Mouse (Mus musculus) right cerebral cortex, postnatal 36 days (tissue): ENCODE results near the gene Slc51a.
"Not testable (repeated sequence)": the region's sequence is repeated elsewhere in the genome, so short reads cannot be mapped to it uniquely, and the experiment has no call there.

Experiments used
- DNase-seq, 2 experiments: peaks; one replicate each; pipeline ENCODE4 v3.0.0; 2022; ENCODE audit warnings: low spot score in 2 of 2, mixed read lengths in 1 of 2

The Slc51a gene

DNA sequence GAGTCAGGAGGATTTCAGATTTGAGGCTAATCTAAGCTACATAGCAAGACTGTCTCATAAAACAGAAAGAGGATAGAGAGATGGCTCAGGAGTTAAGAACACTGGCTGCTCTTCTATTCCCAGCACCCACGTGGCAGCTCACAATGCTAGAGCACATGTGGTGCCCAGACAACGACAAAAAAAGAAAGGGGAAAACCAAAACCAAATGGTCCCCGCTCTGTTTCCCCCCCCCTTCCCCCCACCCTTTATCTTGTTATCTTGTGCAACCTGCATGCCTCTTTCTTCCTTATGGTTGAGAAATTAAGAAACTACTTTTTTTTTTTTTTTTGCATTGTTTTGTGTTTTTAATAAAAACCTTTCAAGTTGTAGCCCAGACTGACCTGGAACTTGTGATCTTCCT lies 19.2 kb downstream of the Slc51a start:
- DNase-seq: no peak

DNA sequence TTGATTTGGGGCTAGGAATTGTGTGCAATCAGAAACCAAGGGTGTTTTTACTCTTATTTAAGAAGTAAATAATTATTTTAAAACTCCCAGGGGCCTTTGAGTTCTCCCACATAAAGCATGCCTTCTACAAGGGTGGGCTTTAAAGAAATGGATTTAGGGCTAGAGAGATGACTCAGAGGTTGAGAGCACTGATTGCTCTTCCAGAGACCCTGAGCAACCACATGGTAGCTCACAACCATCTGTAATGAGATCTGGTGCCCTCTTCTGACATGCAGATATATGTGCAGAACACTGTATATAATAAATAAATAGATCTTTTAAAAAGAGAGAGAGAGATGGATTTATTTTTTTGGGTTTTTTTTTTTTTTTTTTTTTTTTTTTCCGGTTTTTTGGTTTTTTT lies 22.8 kb downstream of the Slc51a start:
- no peak for DNase-seq

GRCm38 (mm10) chr16:32463426-32463825 lies 24.3 kb downstream of the Slc51a start:
- no peak for DNase-seq

- no peak for DNase-seq
Observed at GRCm38 (mm10) chr16:32462950-32463349, 24.7 kb downstream of the Slc51a start.

DNA sequence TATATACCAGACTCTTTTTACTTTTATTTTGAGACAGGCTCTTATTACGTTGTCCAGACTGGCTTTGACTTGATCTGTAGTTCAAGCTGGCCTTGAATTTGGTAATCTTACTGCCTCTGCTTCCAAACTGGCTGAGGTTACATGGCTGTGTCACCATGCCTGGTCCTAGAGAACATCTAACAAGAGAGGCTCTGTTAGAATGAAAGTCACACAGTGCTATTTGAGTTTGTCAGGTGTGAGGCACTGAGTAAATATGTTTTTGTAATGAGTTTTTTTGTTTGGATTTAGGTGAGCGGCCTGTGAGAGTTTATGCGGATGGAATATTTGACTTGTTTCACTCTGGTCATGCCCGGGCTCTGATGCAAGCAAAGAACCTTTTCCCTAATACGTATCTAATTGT lies 26.0 kb downstream of the Slc51a start:
- DNase-seq: no peak

GRCm38 (mm10) chr16:32460518-32460917 lies 27.2 kb downstream of the Slc51a start:
- no peak for DNase-seq

DNA sequence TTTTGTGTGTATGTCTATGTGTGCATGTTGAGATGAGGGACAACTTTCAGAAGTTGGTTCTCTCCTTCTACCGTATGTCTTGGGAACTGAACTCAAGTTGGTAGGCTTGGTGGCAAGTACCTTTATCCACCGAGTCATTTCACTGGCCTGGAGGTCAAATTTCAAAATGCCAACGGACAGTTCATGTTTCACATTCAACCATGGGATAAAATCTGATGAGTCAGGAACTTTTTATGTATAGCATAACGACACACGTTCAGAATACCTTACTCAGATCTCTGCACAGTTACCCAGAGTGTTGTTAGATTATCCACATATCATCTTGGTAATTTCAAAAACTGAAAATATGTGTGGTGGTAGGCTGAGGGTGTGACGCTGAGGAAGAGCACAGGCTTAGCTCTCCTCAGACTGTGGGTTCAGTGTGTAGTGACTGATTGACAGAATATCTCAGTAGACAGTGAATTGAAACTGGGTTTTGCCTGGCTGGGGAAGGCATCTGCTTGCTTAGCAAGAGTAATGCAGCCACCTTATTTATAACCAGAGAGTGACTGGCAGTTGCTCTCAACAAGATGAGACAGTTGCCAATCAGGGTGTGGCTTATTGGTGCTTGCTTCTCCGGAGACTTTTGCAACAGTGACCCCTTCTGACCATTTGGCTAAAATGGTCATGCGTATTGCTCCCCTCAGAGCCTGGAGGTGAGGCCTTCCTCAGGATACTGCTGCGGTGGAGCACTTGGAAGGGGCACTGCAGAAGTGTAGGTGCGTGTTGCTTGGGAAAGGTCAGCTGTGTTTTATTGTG lies 29.9 kb downstream of the Slc51a start:
- no peak for DNase-seq

- DNase-seq: no peak
Observed at GRCm38 (mm10) chr16:32456761-32457160, 30.9 kb downstream of the Slc51a start.

DNA sequence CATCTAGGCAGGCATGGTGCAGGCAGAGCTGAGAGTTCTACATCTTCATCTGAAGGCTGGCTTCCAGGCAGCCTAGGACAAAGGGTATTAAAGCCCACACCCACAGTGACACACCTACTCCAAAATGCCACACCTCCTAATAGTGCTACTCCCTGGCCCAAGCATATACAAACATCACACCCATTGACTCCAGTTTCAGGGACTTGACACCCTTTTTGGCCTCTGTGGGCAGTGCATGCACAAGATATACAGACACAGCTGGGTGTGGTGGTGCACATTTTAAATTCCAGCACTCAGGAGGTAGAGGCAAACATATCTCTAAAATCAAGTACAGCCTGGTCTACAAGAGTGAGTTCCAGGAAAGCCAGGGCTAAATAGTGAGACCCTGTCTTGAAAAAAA lies 31.6 kb downstream of the Slc51a start:
- DNase-seq: no peak

DNA sequence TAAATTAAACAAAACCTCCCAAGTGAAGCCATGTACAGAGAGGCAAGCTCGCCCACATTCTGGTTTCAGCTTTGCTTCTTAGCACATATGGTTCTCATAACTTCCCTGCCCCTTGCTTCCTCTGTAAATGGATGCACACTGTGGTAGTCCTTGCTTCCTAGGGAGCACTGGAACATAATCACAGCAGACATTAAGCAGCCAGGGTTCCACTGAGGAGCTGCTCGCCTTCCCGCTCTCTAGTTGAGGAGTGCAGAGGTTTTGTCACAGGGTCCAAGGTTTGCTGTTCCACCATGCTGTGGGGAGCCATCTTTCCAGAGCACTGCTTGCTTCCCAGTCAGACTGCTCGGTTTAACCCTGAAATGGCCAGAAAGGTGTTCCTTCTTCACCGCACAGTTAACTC lies 33.0 kb downstream of the Slc51a start:
- no peak for DNase-seq

GRCm38 (mm10) chr16:32453102-32453501 lies 34.6 kb downstream of the Slc51a start:
- no peak for DNase-seq

DNA sequence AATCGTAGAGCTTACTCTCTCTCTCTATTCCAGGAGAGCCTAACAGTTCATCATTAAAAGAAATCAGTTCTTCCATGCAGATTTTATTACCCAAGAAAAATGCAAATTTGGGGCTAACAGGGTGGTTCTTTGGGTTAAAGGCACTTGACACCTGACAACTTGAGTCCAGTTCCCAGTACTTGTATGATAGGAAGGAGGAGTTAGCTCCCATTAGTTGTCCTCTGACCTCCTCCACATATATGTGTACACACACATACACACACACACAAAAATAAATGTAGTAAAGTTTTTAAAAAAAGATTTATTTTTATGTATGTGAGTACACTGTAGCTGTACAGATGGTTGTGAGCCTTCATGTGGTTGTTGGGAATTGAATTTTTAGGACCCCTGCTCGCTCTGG lies 37.5 kb downstream of the Slc51a start:
- no peak for DNase-seq

DNA sequence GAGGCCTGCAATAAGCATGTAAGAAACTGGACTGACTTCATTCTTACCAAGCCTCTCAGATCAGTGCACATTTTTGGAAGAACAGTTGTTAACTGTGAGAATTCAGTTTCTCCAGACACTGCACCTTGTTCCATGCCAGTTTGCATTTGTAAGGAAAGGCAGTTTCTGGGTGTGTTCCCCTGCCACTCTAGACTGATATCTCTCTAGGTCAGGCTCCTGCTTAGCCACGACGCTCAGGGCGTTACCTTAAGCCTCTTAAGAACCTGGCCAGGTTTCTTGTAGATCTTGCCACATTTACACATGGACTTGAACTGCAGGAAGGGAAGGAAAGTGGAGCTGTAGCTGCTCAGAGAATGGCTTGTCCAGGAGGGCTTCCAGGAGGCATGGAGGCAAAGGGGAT lies 38.0 kb downstream of the Slc51a start:
- no peak for DNase-seq

GRCm38 (mm10) chr16:32446563-32447138 lies 41.0 kb downstream of the Slc51a start:
- no peak for DNase-seq

DNA sequence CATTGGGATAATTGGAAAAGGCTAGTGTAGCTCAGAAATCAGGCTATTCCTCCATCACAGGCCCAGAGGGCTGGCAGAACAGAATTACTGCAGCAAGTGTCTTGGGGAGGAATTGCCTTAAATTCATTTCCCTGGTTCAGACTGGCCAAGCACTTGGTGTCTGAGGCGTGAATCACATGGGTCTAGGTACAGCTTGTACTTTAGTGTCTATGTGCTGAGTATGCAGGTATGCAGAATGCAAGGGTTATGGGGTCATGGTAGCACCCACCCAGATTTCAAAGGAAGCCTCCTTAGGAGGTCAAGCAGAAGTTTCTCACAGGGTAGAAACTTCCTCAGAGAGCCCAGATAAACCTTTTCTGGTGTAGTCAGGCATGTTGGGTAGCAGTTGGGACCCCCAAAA lies 42.1 kb downstream of the Slc51a start:
- no peak for DNase-seq

DNA sequence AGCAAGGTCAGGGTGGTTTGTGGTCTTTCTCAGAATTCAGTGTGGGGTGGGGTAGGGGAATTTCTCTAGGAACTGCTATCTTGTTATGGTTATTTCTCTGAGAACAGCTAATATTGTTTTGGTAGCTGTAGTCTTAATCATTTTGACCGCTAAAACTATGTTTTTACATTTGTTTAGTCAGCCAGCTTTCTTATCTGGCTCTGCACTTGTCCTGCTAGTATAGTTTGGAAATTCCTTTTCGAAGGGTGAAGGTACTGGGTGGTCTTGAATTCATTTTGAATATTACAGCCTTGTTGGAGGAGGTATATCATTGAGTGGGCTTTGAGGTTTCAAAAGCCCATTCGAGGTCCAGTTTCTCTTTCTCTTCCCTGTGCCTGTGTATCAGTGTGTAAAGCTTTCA lies 43.1 kb downstream of the Slc51a start:
- DNase-seq: not testable (repeated sequence)

GRCm38 (mm10) chr16:32441432-32441831 lies 46.2 kb downstream of the Slc51a start:
- DNase-seq: no peak

- no peak for DNase-seq
Observed at GRCm38 (mm10) chr16:32437266-32437665, 50.4 kb downstream of the Slc51a start.

GRCm38 (mm10) chr16:32436657-32437056 lies 51.0 kb downstream of the Slc51a start:
- DNase-seq: no peak

- DNase-seq: no peak
Observed at GRCm38 (mm10) chr16:32434691-32435090, 53.0 kb downstream of the Slc51a start.

DNA sequence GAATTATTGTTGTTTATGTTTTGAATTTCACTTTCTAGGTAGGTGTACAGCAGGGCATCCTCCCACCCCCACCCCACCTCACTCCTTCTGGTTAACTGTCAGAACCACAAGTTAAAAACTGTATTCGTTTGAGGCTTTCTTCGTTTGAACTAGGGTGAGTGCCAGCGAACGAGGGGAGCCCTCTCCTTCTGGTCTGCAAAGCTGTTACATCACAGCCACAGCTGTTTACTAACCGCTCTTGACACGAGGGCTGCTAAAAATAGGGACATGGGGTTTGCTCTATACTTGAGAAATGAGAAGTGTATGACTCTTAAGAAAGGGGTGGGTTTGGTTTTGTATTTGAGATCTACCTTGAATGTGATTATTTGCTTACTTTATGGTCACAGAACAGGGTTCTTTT lies 53.6 kb downstream of the Slc51a start:
- no peak for DNase-seq

GRCm38 (mm10) chr16:32433138-32433537 lies 54.5 kb downstream of the Slc51a start:
- DNase-seq: no peak

DNA sequence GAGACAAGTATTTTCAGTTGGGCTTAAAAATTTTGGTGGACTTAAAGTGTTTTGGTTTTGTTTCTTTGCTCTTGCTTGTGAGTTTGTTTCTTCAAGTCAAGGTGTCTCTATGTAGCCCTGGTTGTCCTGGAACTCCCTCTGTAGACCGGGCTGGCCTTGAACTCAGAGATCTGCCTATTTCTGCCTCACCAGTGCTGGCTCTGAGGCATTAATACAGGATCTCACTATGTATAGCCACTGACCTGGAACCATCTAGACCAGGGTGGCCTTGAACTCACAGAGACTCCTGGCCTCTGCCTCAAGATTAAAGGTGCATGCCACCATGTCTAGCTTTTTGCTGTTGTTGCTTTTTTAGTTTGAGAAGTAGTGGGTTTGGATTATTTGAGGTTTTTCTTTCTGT lies 55.8 kb downstream of the Slc51a start:
- DNase-seq: no peak
